Mouse (Mus musculus) frontal cortex, postnatal 14 days (tissue): ENCODE measurements around the gene Rpl14.

Source experiments
- DNase-seq, 2 experiments: peaks; one replicate each; pipeline ENCODE4 v3.0.0; 2022; ENCODE audit warnings: low spot score in 2 of 2

Gene Rpl14

DNA sequence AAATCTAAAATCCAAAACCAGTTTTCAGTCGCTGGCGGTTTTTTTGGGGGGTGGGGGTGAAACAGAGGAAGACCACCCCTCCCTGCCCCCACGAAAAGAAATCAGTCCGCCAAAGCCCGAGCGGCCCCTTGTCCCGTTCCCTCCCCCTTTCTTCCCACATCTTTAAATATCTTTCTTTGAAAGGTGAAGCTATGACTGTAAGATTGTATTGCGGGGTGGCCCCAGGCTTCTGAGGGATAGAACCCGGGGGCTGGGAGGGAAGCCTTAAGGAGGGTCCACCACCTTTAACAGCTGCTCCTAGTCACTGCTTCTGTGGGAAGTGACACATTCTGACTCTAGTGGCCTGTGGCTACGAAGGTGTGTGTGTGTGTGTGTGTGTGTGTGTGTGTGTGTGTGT, 32.3 kb downstream of the Rpl14 start:
- no peak for DNase-seq

DNA sequence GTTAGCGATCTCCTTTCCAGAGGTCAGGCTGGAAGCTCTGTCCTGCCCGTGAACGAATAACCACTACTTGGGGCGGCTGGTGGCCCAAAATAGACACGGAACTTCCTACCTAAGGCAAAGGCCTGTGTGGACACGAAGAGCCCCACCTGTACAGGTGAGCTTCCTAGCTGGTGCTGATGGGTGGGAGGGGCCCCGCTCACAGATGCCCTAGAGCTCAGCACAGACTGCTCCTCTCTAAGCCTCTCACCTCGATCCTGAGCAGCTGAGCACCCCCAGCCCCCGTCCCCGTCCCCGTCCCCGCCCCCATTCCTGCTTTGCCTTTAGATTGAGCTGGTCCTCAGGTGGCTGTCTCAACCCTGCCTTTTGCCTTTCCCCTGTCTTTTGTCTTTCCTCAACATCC, 32.7 kb downstream of the Rpl14 start:
- no peak for DNase-seq

DNA sequence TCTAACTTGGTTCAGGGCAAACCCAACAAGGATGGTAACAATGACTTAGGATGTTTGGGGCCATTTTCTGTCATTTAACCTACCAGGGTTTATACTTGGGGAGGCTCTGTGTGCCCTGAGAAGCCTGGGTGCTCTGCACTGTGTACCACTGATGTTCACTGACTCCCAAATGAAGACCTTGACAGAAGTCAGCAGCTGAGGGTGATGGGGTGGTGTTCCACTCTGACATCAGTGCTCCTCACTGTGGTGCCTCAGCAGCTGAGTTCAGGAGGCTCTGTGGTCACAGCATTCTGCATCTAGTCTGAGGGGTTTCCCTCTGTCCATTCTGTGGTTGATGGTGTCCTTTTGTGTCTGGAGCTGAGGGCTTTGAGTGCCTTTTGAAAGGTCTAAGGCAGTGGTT, 39.8 kb downstream of the Rpl14 start:
- DNase-seq = no peak

DNA sequence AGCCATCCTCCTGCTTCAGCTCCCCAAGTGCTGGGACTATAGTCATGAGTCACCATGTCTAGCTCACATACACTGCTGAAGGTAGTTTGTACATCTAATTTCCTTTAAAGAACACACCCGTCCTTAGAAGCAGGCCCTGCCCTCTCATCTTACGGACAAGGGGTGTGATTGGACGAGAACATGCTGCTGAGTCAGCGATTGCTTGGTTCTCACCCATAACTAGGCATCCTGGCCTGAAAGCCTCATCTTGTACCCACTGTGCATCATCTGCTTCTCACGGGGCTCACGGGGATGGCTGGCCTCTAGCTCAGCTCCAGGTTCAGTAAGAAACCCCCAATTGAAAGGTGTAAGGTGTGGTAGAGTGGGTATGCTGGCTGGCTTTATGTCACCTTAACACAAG, 42.8 kb downstream of the Rpl14 start:
- DNase-seq = no peak

DNA sequence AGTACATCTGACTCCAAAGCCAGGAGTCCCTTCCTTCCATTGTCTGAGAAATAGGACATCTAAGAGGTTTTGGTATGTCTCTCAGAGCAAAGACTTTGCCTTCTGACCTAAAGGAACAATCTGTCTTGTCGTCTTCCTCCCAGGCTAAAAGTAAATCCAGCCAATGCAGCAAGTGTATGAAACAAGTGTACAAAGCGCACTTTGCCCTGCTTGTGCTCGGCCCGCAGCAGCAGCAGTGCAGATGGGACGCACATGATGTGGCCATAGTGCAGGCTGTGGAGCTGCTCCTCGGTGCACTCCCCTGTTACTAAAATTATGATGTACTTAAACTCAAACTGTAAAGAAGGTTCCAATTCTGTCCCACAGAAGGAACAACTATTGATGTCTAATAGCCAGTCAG, 46.9 kb downstream of the Rpl14 start:
- no peak for DNase-seq

DNA sequence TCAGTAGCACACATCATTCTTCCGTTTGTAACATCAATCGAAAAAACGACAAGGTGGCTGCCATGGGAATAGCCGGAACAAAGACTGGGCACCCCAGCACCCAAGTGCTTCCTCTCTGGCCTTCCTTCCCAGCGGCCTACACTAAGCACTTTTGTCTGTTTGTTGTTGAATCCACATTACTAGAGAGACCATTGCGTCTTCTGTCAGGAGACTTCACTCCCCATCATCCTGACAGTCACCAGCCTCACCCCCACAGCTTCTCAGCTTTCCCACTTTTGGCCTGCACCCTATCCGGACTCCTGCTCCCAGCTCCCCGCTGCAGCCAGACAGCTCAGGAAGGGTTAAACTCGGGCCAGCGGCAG, 48.1 kb downstream of the Rpl14 start:
- no peak for DNase-seq

DNA sequence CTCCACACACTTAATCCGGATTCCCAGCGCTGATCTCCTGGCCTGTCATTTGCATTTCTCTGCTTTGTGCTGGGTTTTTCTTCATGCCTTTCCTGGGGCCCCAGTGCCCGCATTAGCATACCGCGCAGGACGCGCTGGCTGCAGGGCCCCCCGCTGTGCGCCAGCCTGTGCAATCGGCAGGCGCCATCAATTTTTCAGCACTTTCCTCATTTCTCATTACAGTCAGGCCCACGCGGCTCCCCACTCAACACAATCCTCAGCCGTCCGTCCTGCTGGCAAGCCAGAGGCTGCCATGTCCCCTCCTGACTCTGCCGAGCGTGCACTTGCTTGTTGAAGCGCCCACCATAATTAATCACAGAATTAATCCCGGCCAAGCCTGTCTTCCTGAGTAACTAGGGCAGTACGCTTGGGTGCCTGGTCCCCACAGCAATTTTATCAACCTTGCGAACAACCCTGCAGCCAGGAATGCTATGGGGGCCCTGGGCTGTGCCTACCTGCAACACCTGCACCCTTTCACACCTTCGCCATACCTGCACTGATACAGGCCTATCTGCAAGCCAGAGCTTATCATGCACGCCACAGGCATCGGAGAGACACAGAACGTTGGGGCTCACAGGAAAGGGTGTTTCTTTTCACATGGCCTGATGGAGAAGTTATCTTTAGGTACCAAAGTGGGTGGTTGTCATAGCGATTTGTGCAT, 48.6 kb downstream of the Rpl14 start:
- peak in 1 of 2 experiments; percentile 39 for DNase-seq

DNA sequence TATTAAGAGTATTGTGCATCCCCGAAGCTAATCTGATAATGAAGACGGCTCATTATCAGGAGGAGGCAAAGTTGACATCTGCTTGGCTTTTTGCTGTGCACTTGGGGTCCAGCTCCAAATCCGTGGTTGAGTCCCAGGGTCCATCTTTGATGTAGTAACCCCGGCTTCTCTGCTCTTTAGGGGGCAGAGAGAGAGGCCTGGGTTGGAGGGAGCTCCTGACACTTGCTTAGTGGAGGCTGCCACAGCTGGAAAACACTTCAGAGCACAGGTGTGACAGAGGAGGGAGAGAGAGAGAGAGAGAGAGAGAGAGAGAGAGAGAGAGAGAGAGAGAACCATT, 49.1 kb downstream of the Rpl14 start:
- DNase-seq = no peak
